Mouse (Mus musculus): ENCODE measurements around the gene Milr1. TPM values are rescaled to one million over a fixed set of nuclear protein-coding genes. Genes with fewer than 3 reads are reported as not detected.

The Milr1 gene
- polyA plus RNA-seq, 1 experiment from 2014 or later: 1.9 TPM

DNA sequence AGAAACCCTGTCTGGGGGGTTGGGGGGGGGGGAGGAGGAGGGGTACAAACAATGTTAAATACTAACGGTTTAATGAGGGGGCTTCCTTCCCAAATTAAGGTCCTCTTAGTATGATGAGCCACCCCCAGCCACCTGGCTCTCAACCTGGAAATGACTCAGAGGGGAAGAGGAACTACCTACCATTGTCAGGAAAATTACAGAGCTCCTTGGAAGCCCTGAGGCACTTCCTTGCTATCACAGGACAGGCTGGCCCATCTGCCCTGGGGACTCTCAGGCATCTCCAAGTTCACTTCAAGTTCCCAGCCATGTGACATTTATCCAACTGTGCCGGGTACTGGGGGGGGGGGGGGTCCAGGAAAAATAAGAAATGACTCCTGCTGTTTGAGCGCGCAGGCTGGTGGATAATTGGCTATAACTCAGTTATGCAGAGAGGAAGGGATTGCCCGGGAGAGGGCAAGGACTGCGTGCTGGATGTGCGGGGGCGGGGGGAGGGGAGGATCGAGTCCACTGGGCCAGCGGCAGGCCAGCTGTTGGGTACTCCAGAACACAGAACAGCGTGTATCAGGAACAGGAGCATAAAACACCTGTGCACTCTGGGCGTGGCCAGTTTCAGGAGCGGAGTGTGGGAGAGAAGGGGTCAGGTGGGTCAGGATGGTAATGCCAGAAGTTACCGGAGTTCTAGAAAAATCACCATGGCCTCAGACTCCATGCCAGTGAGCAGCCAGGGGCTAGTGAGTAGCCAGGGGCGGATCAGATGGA, 41.6 kb upstream of the Milr1 start:
- H3K27me3 ChIP-seq (ENCODE audit: control insufficient read depth, insufficient read depth, low read length): no peaks in the 10 kb centered on the region
- H3K4me3 ChIP-seq (ENCODE audit: low read depth, low read length): no peak overlapping the region
- no peaks in the 10 kb centered on the region for H3K36me3 ChIP-seq (ENCODE audit: control insufficient read depth, insufficient read depth, low read length)
- H3K9me3 ChIP-seq (ENCODE audit: control insufficient read depth, low read depth, low read length): no peaks in the 10 kb centered on the region
- 28% methylated on average over 15 of the region's 15 CpGs for WGBS
- no peak overlapping the region for H3K27ac ChIP-seq (ENCODE audit: low read length)
- no peak overlapping the region for H3K4me2 ChIP-seq (replicated peaks; ENCODE audit: low read depth, low read length)
- peak; percentile 33; the same call in 1 of the 2 replicates for ATAC-seq (ENCODE audit: insufficient number of reproducible peaks, insufficient read depth, low FRiP score, low read depth)
- no peak overlapping the region for H3K9ac ChIP-seq (replicated peaks; ENCODE audit: low read depth, low read length)
- H3K4me1 ChIP-seq (ENCODE audit: control insufficient read depth, insufficient read depth, low read length): no peaks in the 10 kb centered on the region

DNA sequence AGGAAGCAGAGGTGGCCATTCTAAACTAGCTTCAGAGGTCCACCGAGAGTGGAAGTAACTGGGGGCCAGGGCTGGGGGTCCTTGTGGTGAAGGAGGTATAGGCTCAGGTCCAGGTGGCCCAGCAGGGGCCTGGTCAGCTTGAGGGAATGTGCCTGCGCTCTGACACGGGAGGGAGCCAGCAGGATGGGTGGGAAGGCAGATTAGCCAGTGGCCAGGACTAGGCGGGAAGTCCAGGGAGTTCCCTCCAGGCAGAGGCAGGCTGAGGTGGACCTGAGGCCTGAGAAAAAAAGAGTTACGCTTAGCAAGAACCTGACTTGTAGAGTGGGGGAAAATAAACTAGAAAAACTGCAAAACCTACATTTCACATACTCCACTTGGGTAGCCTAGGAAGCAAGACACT, 40.2 kb upstream of the Milr1 start:
- H3K9ac ChIP-seq (replicated peaks; ENCODE audit: low read depth, low read length): no peak overlapping the region
- ATAC-seq (ENCODE audit: insufficient number of reproducible peaks, insufficient read depth, low FRiP score, low read depth): no peak
- no peaks in the 10 kb centered on the region for H3K9me3 ChIP-seq (ENCODE audit: control insufficient read depth, low read depth, low read length)
- no peaks in the 10 kb centered on the region for H3K36me3 ChIP-seq (ENCODE audit: control insufficient read depth, insufficient read depth, low read length)
- no peaks in the 10 kb centered on the region for H3K27me3 ChIP-seq (ENCODE audit: control insufficient read depth, insufficient read depth, low read length)
- 71% methylated on average over 5 of the region's 5 CpGs for WGBS
- H3K27ac ChIP-seq (ENCODE audit: low read length): no peak overlapping the region
- no peak overlapping the region for H3K4me2 ChIP-seq (replicated peaks; ENCODE audit: low read depth, low read length)
- no peaks in the 10 kb centered on the region for H3K4me1 ChIP-seq (ENCODE audit: control insufficient read depth, insufficient read depth, low read length)
- H3K4me3 ChIP-seq (ENCODE audit: low read depth, low read length): no peak overlapping the region

DNA sequence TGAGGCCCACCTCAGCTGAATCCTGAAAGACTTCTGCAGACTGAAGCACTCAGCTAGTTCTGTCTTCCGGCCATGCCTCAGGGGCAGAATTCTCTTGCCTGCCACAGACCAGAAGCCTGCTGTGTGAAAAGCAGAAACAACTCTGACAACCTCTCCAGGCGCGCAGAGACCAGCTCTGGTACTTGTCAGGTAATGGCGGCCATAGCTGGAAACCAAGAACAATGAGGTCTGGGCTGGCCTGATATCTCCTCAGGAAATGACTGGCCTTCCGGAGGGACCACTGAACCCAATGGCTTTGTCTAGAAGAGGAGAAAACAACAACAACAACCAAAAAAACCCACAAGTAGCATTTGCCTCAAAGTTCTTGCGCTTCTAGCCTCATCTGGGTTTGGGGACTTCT, 36.0 kb upstream of the Milr1 start:
- Histone ChIP-seq H3K4me3 (ENCODE audit: low read depth, low read length) (peak overlapping the region; percentile 7; the same call in 1 of the 2 replicates), H3K27me3 (ENCODE audit: control insufficient read depth, insufficient read depth, low read length) (no peaks in the 10 kb centered on the region), H3K9ac (replicated peaks; ENCODE audit: low read depth, low read length) (no peak overlapping the region), H3K4me2 (replicated peaks; ENCODE audit: low read depth, low read length) (no peak overlapping the region), H3K36me3 (ENCODE audit: control insufficient read depth, insufficient read depth, low read length) (no peaks in the 10 kb centered on the region), H3K27ac (ENCODE audit: low read length) (peak overlapping the region; percentile 70; the same call in 1 of the 2 replicates), H3K9me3 (ENCODE audit: control insufficient read depth, low read depth, low read length) (no peaks in the 10 kb centered on the region), H3K4me1 (ENCODE audit: control insufficient read depth, insufficient read depth, low read length) (no peaks in the 10 kb centered on the region)
- 77% methylated on average over 6 of the region's 6 CpGs for WGBS
- ATAC-seq (ENCODE audit: insufficient number of reproducible peaks, insufficient read depth, low FRiP score, low read depth): no peak

DNA sequence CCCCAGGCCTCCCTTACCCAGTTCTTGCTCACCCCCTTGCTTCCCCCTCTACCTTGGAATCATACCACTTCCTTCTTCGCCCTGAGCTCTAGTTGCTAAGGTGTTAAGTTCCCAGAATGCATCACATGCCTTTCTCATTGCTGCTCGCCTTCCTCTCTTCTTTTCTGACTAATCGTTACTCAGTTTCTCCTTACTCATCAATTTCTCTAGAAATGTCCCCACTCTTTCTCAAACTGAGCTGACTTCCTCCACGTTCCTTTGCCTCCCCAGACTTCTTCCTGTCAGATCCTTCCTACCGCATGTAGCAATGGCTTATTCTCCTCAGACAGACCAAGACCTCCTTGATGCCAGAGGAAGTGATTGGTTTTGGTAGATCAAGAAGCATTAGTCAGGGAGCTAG, 34.5 kb upstream of the Milr1 start:
- WGBS: 73% methylated on average over 5 of the region's 5 CpGs
- no peak overlapping the region for H3K9ac ChIP-seq (replicated peaks; ENCODE audit: low read depth, low read length)

DNA sequence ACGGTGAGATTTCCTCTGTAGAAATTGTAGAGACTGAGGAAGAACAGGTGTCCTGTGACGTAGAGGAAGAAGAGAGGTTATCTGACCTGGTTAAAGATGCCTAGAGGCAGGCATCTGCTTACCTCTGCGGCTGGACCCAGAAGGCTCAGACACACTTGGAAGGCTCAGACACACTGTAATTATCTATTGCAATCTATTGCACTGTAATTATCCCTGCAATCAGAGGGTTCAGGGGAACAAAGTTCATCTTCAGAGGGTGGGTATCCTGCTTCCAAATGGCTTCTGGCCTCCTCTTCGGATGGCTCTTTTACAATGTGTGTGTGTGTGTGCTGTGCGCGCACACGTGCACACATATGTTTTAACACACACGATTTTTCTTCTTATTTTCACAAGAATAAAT, 30.6 kb upstream of the Milr1 start:
- 86% methylated on average over 8 of the region's 8 CpGs for WGBS
- Histone ChIP-seq H3K4me3 (ENCODE audit: low read depth, low read length) (no peak overlapping the region), H3K9me3 (ENCODE audit: control insufficient read depth, low read depth, low read length) (no peaks in the 10 kb centered on the region), H3K27me3 (ENCODE audit: control insufficient read depth, insufficient read depth, low read length) (no peaks in the 10 kb centered on the region), H3K4me2 (replicated peaks; ENCODE audit: low read depth, low read length) (no peak overlapping the region), H3K4me1 (ENCODE audit: control insufficient read depth, insufficient read depth, low read length) (peaks cover 8% of the 10 kb centered on the region; the same call in 1 of the 2 replicates), H3K36me3 (ENCODE audit: control insufficient read depth, insufficient read depth, low read length) (no peaks in the 10 kb centered on the region), H3K27ac (ENCODE audit: low read length) (no peak overlapping the region), H3K9ac (replicated peaks; ENCODE audit: low read depth, low read length) (no peak overlapping the region)
- ATAC-seq (ENCODE audit: insufficient number of reproducible peaks, insufficient read depth, low FRiP score, low read depth): no peak

More for the DNA sequence above, 34.5 kb upstream of the Milr1 start:
- H3K36me3 ChIP-seq (ENCODE audit: control insufficient read depth, insufficient read depth, low read length): no peaks in the 10 kb centered on the region
- no peak overlapping the region for H3K27ac ChIP-seq (ENCODE audit: low read length)
- no peaks in the 10 kb centered on the region for H3K9me3 ChIP-seq (ENCODE audit: control insufficient read depth, low read depth, low read length)
- no peaks in the 10 kb centered on the region for H3K27me3 ChIP-seq (ENCODE audit: control insufficient read depth, insufficient read depth, low read length)
- no peak overlapping the region for H3K4me3 ChIP-seq (ENCODE audit: low read depth, low read length)
- no peak for ATAC-seq (ENCODE audit: insufficient number of reproducible peaks, insufficient read depth, low FRiP score, low read depth)
- H3K4me1 ChIP-seq (ENCODE audit: control insufficient read depth, insufficient read depth, low read length): no peaks in the 10 kb centered on the region
- H3K4me2 ChIP-seq (replicated peaks; ENCODE audit: low read depth, low read length): no peak overlapping the region

DNA sequence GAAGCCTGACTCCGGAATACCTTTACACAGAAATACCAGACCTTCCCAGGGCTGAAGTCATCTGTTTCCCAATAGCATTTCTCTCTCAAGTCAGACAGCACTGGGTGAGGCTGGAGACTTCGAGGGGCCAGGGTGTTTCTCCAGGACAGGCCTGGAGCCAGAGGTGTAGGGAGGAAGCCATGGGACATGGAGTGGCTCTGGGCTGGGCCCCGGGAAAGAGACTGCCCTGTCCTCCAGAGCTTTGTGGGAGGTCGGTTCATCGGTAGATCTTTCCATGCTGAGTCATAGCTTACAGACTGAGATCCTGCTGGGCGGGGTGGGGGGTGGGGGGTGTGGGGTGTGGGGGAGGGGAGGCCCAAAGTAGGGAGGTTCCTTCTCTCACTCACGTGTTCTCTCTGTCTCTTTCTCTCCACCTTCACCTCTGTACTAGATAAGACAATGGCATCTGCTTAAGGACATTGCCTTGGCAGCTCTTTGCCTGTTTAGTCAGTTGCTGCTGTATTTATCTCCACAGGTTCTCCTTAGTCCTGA, 28.1 kb upstream of the Milr1 start:
- Histone ChIP-seq H3K27me3 (ENCODE audit: control insufficient read depth, insufficient read depth, low read length) (no peaks in the 10 kb centered on the region), H3K9ac (replicated peaks; ENCODE audit: low read depth, low read length) (no peak overlapping the region), H3K36me3 (ENCODE audit: control insufficient read depth, insufficient read depth, low read length) (no peaks in the 10 kb centered on the region), H3K4me2 (replicated peaks; ENCODE audit: low read depth, low read length) (no peak overlapping the region), H3K9me3 (ENCODE audit: control insufficient read depth, low read depth, low read length) (no peaks in the 10 kb centered on the region), H3K4me1 (ENCODE audit: control insufficient read depth, insufficient read depth, low read length) (peaks cover 8% of the 10 kb centered on the region; the same call in 1 of the 2 replicates), H3K27ac (ENCODE audit: low read length) (no peak overlapping the region), H3K4me3 (ENCODE audit: low read depth, low read length) (no peak overlapping the region)
- ATAC-seq (ENCODE audit: insufficient number of reproducible peaks, insufficient read depth, low FRiP score, low read depth): peak; percentile 76; the same call in 1 of the 2 replicates
- 12% methylated on average over 7 of the region's 7 CpGs for WGBS

DNA sequence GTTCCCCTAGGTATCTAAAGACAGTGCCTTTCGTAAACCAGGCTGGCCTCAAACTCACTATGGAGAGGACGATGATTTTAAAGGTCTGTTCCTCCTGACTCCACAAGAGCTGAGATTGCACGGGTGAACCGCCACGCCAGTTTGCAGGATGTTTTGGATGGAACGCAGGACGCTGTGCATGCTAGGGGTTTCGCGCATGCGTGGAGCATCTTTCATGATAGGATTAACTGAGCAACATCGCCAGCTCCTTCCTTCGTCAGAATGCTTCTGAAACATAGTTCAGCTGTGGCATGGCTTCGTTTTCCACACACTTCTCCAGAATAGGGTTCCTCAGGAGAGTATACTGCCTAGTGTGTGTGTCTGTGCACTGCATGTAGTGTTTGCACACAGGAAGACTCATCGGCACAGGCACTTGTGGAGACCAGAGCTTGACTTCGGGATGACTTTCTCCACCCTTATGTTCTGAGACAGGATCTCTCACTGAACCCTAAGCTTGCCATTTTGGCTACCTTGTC, 27.4 kb upstream of the Milr1 start:
- Histone ChIP-seq H3K27me3 (ENCODE audit: control insufficient read depth, insufficient read depth, low read length) (no peaks in the 10 kb centered on the region), H3K36me3 (ENCODE audit: control insufficient read depth, insufficient read depth, low read length) (no peaks in the 10 kb centered on the region), H3K27ac (ENCODE audit: low read length) (no peak overlapping the region), H3K4me1 (ENCODE audit: control insufficient read depth, insufficient read depth, low read length) (peaks cover 9% of the 10 kb centered on the region; the same call in 1 of the 2 replicates), H3K4me2 (replicated peaks; ENCODE audit: low read depth, low read length) (no peak overlapping the region), H3K9me3 (ENCODE audit: control insufficient read depth, low read depth, low read length) (no peaks in the 10 kb centered on the region), H3K9ac (replicated peaks; ENCODE audit: low read depth, low read length) (no peak overlapping the region), H3K4me3 (ENCODE audit: low read depth, low read length) (no peak overlapping the region)
- no peak for ATAC-seq (ENCODE audit: insufficient number of reproducible peaks, insufficient read depth, low FRiP score, low read depth)
- 62% methylated on average over 15 of the region's 15 CpGs for WGBS

DNA sequence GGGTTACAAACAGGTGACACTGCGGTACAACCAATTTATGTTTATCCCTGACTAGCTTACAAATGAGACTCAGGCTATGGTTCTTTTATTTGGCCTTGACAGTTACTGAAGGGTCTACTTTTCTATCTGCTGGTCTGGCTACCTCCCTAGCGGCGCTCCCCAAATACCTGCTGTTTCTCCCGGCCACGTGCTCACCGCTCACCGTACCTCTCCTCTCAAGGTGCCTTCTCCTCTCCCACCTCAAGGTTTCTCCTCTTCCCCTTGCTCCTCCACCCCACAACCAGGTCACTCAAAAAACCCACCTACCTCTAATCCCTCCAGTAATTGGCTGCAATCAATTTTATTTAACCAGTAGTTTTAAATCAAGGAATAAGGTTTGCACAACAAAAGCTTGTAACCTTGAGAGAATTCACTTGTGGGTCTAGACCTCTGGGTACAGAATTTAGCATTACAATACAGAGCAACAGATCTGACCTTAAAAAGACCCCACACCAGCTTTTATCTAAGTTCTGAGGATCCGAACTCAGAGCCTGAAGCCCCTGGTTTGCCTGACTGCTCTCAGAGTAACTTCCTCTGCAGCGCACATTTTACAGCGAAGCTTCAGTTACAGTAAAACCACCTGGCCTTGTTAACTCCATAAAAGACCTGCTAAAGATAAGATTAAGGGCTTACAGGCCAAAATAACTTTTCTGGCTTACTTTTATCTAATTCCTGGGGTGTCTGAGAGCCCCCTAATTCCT, 26.7 kb upstream of the Milr1 start:
- no peak for ATAC-seq (ENCODE audit: insufficient number of reproducible peaks, insufficient read depth, low FRiP score, low read depth)
- no peak overlapping the region for H3K27ac ChIP-seq (ENCODE audit: low read length)
- no peak overlapping the region for H3K9ac ChIP-seq (replicated peaks; ENCODE audit: low read depth, low read length)
- H3K9me3 ChIP-seq (ENCODE audit: control insufficient read depth, low read depth, low read length): no peaks in the 10 kb centered on the region
- no peaks in the 10 kb centered on the region for H3K27me3 ChIP-seq (ENCODE audit: control insufficient read depth, insufficient read depth, low read length)
- H3K4me1 ChIP-seq (ENCODE audit: control insufficient read depth, insufficient read depth, low read length): peaks cover 10% of the 10 kb centered on the region; the same call in 1 of the 2 replicates
- no peaks in the 10 kb centered on the region for H3K36me3 ChIP-seq (ENCODE audit: control insufficient read depth, insufficient read depth, low read length)
- WGBS: 85% methylated on average over 10 of the region's 10 CpGs
- no peak overlapping the region for H3K4me3 ChIP-seq (ENCODE audit: low read depth, low read length)
- H3K4me2 ChIP-seq (replicated peaks; ENCODE audit: low read depth, low read length): no peak overlapping the region

Data from stomach, embryonic 14.5 days (tissue).